Mouse (Mus musculus) ovary, postnatal 10 days (tissue): ENCODE data around the gene Lpp.

Experiments
- DNase-seq: peaks from one replicate; pipeline ENCODE4 v3.0.0; 2022; ENCODE audit warnings: low spot score

Lpp gene

GRCm38 (mm10) chr16:24400776-24401175 is 7.5 kb downstream of the Lpp start:
- no peak for DNase-seq

- DNase-seq = no peak
Measured at GRCm38 (mm10) chr16:24402801-24403200, 9.5 kb downstream of the Lpp start.

GRCm38 (mm10) chr16:24403733-24404380 is 10.6 kb downstream of the Lpp start:
- no peak for DNase-seq

- DNase-seq = no peak
Measured at GRCm38 (mm10) chr16:24406521-24406920, 13.2 kb downstream of the Lpp start.

GRCm38 (mm10) chr16:24411281-24411680 is 18.0 kb downstream of the Lpp start:
- DNase-seq = no peak

GRCm38 (mm10) chr16:24412193-24412592 is 18.9 kb downstream of the Lpp start:
- no peak for DNase-seq

- no peak for DNase-seq
Measured at GRCm38 (mm10) chr16:24413059-24413458, 19.8 kb downstream of the Lpp start.

- no peak for DNase-seq
Measured at GRCm38 (mm10) chr16:24418022-24418421, 24.7 kb downstream of the Lpp start.

- no peak for DNase-seq
Measured at GRCm38 (mm10) chr16:24420603-24421120, 27.4 kb downstream of the Lpp start.

GRCm38 (mm10) chr16:24421687-24422418 is 28.5 kb downstream of the Lpp start:
- no peak for DNase-seq

- no peak for DNase-seq
Measured at GRCm38 (mm10) chr16:24423196-24423595, 29.9 kb downstream of the Lpp start.

GRCm38 (mm10) chr16:24423751-24424150 is 30.4 kb downstream of the Lpp start:
- no peak for DNase-seq

- no peak for DNase-seq
Measured at GRCm38 (mm10) chr16:24424356-24424977, 31.2 kb downstream of the Lpp start.

GRCm38 (mm10) chr16:24425816-24426215 is 32.5 kb downstream of the Lpp start:
- no peak for DNase-seq

GRCm38 (mm10) chr16:24427606-24428005 is 34.3 kb downstream of the Lpp start:
- no peak for DNase-seq

GRCm38 (mm10) chr16:24428055-24428454 is 34.7 kb downstream of the Lpp start:
- no peak for DNase-seq

- no peak for DNase-seq
Measured at GRCm38 (mm10) chr16:24428742-24429141, 35.4 kb downstream of the Lpp start.

- DNase-seq = no peak
Measured at GRCm38 (mm10) chr16:24429691-24430090, 36.4 kb downstream of the Lpp start.

- DNase-seq = no peak
Measured at GRCm38 (mm10) chr16:24431808-24432207, 38.5 kb downstream of the Lpp start.

GRCm38 (mm10) chr16:24433563-24433962 is 40.3 kb downstream of the Lpp start:
- DNase-seq = no peak

GRCm38 (mm10) chr16:24434026-24434425 is 40.7 kb downstream of the Lpp start:
- DNase-seq = no peak

GRCm38 (mm10) chr16:24434531-24435114 is 41.3 kb downstream of the Lpp start:
- DNase-seq = no peak

GRCm38 (mm10) chr16:24435115-24435553 is 41.8 kb downstream of the Lpp start:
- no peak for DNase-seq
